Mouse (Mus musculus) heart, postnatal 0 days (tissue): Measurements from ENCODE around the gene Zfhx3.

ENCODE experiments used
- CTCF ChIP-seq: IDR thresholded peaks from 2 replicates; pipeline ENCODE4 v1.5.1; 2016; ENCODE audit warnings: antibody characterized with exemption, control low read depth, low read depth
- EP300 ChIP-seq: IDR thresholded peaks from 2 replicates; pipeline ENCODE4 v1.6.1; 2016; ENCODE audit warnings: antibody characterized with exemption, low read depth

- TF ChIP-seq CTCF (no peak), EP300 (no peak)
Observed at GRCm38 (mm10) chr8:108648993-108649392, 706.5 kb downstream of the Zfhx3 start.
